Mouse (Mus musculus): Measurements from ENCODE around the gene Ephb3. TPM values are rescaled to one million over a fixed set of nuclear protein-coding genes. Genes with fewer than 3 reads are reported as not detected.

Gene Ephb3
- polyA plus RNA-seq, 1 experiment from 2014 or later: 48.7 TPM

DNA sequence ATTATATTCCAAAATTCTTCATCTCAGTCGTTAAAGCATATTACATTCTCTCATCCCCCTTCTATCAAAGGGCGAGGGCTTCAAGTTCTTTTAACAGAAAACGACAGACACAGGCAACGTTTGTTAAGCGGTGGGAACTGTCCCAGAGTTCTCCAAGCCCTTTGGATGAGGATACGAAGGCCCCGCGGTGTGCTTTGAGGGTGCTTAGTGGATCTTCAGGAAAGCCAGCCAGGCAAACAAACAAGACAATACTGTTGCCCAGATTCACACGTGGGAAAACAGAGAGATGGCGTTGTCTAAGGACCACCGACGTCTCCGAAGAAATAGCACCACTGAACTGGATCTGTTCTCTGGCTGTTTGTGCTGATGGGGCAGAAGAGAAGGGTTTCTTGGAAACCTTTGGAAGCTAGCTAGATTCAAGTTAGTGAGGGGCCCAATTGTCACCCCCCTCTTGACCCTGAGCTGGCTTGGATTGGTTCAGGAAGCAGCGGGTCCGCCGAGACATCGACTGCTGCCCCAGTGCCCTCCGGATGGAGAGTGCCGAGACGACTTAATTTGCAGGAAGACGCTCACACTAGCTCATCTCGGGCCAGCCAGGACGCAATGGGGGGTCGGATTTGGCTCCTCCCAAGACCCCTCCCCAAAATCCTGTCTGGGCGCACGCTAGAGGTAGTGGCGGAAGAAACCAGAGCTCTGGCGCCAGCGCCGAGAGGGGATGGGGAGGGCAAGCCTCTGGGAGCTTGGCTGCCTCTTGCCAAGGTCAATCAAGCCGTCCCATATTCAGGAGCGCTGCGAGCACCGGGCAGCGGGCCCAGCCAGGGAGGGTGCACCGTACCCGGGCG lies 43.5 kb downstream of the Ephb3 start:
- H3K27ac ChIP-seq: peak overlapping the region; percentile 88; the same call in 1 of the 2 replicates
- peak overlapping the region; percentile 62 for H3K9ac ChIP-seq
- ATAC-seq (ENCODE audit: low FRiP score, low read depth): 0 out of 2 replicates have a peak, but pooled peaks have one; percentile 6
- 4% methylated on average over 38 of the region's 38 CpGs for WGBS
- no peaks in the 10 kb centered on the region for H3K36me3 ChIP-seq
- H3K4me1 ChIP-seq: peaks cover 81% of the 10 kb centered on the region
- H3K4me2 ChIP-seq (replicated peaks): peak overlapping the region; percentile 90
- H3K4me3 ChIP-seq: peak overlapping the region; percentile 45
- H3K27me3 ChIP-seq: peaks cover 4% of the 10 kb centered on the region; the same call in 1 of the 2 replicates
- no peaks in the 10 kb centered on the region for H3K9me3 ChIP-seq

DNA sequence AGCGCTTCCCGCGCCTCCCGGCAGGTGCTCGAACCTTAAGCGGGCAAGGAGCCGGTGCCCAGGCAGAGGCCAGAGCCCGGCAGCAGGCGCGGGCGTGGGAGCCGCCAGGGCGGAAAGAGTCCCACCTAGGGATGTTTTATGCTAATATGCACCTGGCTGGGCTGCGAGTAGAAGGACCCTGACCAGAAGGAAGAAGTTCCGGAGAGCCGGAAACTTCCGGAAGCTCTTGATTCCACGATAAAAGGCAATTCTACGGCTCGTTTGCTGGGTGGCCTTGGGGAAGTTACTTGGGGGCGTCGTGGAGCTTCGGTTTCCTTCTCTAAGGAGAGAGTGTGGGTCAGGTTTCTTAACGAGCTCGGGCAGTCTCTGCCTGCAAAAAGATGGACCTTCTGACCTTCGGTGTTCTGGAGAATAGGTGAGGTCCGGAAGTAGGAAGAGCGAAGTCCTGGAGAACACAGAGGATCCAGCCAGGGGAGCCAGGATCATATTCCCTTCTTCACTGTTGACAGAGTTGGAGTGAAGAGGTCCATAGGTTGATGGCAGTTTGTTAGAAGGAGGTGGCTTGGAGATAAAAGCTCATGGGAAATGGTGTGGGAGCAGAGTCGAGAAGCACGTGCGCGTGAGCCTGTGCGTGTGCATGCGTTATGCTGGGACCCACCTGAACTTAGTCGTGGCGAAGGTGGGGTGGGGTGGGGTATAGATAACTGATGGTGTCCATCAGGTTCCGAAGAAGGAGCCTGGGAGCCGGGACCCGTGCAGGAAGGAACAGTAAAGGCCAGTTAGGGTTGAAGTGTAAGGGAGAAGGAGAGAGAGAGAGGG lies 44.4 kb downstream of the Ephb3 start:
- Histone ChIP-seq H3K36me3 (no peaks in the 10 kb centered on the region), H3K9ac (peak overlapping the region; percentile 62), H3K27ac (peak overlapping the region; percentile 88; the same call in 1 of the 2 replicates), H3K4me2 (replicated peaks) (peak overlapping the region; percentile 90), H3K9me3 (no peaks in the 10 kb centered on the region), H3K27me3 (peaks cover 4% of the 10 kb centered on the region; the same call in 1 of the 2 replicates), H3K4me1 (peaks cover 74% of the 10 kb centered on the region), H3K4me3 (peak overlapping the region; percentile 45)
- WGBS: 4% methylated on average over 39 of the region's 39 CpGs
- ATAC-seq (ENCODE audit: low FRiP score, low read depth): no peak

DNA sequence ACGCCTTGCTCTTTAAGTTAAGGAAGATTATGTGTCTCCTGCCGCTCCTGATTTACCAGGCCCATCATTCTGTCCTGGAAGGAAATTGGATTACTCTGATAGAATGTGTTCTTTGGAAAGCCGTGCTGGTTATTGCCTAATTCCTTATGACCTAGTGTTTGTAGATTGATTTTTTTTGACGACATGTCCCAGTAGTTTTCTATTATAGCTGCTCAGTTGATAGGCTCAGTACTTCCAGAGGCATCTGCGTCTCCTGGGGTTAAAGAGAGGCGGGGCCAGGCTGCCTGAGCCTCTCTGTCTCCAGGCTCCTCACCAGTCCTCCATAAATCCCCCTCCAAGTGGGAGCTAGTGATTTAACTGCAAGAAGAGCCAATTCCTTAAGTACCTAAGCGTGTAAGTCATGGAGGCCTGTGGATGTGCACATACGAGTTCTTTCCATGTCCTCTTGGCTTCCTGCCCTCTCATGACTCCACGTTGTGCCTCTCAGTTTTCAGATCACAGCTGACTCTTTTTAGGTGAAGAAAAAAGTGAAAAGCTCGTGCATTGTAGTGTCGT lies 47.9 kb downstream of the Ephb3 start:
- whole genome bisulfite sequencing: 30% methylated on average over 11 of the region's 11 CpGs
- ATAC-seq (ENCODE audit: low FRiP score, low read depth): peak; percentile 37; the same call in 1 of the 2 replicates
- no peak overlapping the region for H3K4me3 ChIP-seq
- H3K9ac ChIP-seq: no peak overlapping the region
- H3K36me3 ChIP-seq: no peaks in the 10 kb centered on the region
- H3K9me3 ChIP-seq: no peaks in the 10 kb centered on the region
- H3K27ac ChIP-seq: 0 out of 2 replicates have a peak overlapping the region, but pooled peaks have one; percentile 28
- H3K4me2 ChIP-seq (replicated peaks): no peak overlapping the region
- peaks cover 38% of the 10 kb centered on the region for H3K4me1 ChIP-seq
- H3K27me3 ChIP-seq: 0 out of 2 replicates have a peak, but pooled peaks cover 4% of the 10 kb centered on the region

DNA sequence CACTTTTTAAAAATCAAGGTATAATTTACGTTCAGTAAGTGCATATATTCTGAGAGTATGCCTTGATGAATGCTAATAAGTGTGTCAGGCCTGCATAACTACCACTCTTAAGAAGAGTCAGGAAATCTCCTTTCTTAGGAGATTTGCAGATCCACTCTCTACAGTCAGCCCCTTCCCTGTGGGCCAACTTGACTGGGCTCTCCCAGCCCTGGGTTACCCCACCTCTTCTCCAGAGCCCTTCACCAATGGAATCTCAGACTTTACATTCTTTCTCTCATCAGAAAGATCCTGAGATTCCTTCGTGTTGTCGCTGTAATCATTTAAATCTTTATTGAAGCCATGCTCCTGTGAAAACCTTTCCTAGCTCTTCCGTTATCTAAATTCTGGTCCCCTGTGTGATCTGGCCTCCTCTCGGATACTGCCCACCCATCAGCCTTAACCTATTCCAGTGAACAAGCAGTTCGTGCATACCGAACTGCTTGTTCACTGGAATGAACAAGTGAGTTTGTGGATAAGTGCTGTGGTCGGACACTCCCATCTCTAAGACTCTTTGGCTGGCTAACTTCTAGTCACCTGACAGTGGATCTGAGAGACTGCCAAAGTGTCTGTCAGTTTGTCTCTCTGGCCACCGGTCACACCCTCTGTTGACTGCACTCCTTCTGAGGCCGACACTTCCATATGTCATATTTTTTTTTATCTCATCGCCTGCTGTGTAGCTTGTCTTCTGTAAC lies 51.2 kb downstream of the Ephb3 start:
- Histone ChIP-seq H3K9me3 (no peaks in the 10 kb centered on the region), H3K36me3 (no peaks in the 10 kb centered on the region), H3K27ac (no peak overlapping the region), H3K4me2 (replicated peaks) (no peak overlapping the region), H3K4me3 (no peak overlapping the region), H3K4me1 (peaks cover 20% of the 10 kb centered on the region), H3K9ac (no peak overlapping the region), H3K27me3 (no peaks in the 10 kb centered on the region)
- no peak for ATAC-seq (ENCODE audit: low FRiP score, low read depth)
- WGBS: 79% methylated on average over 11 of the region's 11 CpGs

DNA sequence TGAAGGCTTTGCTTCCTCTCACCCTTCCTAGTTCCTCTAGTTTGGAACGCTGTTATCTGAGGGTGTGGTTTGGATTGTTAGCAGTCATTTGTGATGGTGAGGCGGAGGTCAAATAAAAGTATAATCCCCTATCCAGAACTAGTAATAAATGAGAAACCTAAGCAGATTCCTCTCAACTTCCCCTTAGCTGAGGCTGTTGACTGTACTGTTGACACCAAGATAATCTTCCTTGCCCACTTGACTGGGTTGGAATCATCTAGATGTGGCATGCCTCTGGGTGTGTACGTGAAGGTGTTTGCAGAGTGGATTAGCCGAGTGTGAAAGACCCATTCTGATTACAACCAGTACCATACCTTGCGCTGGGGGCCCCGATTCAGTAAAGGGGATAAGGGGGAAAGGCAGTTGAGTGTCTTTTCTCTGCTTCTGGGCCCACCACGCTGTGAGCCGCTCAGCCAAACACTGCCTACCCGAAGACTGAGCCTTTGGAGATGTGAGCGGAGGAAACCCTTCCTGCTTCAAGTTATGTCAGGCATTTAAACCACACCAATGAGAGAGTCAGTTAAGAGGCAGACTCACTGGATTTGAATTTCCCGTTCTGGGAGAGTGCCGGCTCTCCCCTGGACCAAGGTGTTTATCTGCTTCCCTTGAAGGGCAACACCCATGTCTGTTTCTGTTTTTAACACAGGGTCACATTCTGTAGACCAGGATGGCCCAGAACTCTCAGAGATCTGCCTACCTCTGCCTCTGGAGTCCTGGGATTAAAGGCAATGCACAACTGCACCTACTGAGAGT lies 52.2 kb downstream of the Ephb3 start:
- peaks cover 20% of the 10 kb centered on the region for H3K4me1 ChIP-seq
- H3K27ac ChIP-seq: no peak overlapping the region
- 89% methylated on average over 12 of the region's 12 CpGs for WGBS
- no peaks in the 10 kb centered on the region for H3K9me3 ChIP-seq
- H3K9ac ChIP-seq: no peak overlapping the region
- ATAC-seq (ENCODE audit: low FRiP score, low read depth): no peak
- no peak overlapping the region for H3K4me2 ChIP-seq (replicated peaks)
- no peaks in the 10 kb centered on the region for H3K36me3 ChIP-seq
- no peaks in the 10 kb centered on the region for H3K27me3 ChIP-seq
- H3K4me3 ChIP-seq: no peak overlapping the region

DNA sequence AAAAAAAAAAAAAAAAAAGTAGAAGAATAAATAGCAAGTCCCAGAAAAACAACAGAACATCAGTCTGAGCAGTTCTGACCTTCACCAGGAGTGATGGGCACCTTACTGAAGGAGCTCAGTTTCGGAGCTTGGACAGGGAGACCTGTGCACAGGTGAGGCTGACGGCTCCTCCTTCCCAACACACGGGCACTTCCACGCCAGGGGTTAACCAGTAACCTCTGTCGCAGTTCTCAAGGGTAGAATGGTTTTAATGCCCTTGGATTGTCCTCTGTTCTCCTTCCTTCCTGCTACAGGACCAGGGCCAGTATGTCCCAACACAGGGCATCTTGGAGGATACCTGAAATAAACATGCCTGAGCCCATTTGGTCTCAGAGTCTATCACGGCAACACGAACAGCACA lies 60.9 kb downstream of the Ephb3 start:
- no peak for ATAC-seq (ENCODE audit: low FRiP score, low read depth)
- H3K27ac ChIP-seq: no peak overlapping the region
- H3K4me3 ChIP-seq: no peak overlapping the region
- H3K27me3 ChIP-seq: no peaks in the 10 kb centered on the region
- H3K4me2 ChIP-seq (replicated peaks): no peak overlapping the region
- H3K36me3 ChIP-seq: no peaks in the 10 kb centered on the region
- 93% methylated on average over 7 of the region's 7 CpGs for WGBS
- H3K9ac ChIP-seq: no peak overlapping the region; the same call in 1 of the 2 replicates
- H3K4me1 ChIP-seq: peaks cover 14% of the 10 kb centered on the region
- no peaks in the 10 kb centered on the region for H3K9me3 ChIP-seq

DNA sequence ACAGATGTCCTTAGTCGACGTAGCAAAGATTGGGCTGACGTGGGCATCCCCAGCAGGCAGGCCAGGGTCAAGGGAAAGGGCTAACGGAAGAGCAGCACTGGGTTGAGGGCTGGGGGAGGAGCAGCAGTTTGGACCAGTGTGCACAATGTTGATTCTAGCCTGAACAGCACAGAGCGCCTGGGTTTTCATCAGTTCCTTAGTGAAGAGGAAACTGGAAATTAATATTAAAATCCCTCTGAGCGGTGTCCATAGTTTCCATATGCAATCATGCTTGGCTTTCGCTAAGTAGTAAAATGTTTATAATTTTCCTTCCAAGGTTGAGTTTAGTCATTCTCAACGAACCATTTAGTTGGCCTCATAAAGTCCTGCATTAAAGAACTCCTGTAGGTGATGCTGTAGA lies 65.2 kb downstream of the Ephb3 start:
- WGBS: 37% methylated on average over 8 of the region's 8 CpGs
- H3K9ac ChIP-seq: no peak overlapping the region
- no peak overlapping the region for H3K4me3 ChIP-seq
- H3K27me3 ChIP-seq: no peaks in the 10 kb centered on the region
- H3K9me3 ChIP-seq: no peaks in the 10 kb centered on the region
- H3K4me1 ChIP-seq: peaks cover 50% of the 10 kb centered on the region
- no peak for ATAC-seq (ENCODE audit: low FRiP score, low read depth)
- peak overlapping the region; percentile 65; the same call in 1 of the 2 replicates for H3K27ac ChIP-seq
- H3K4me2 ChIP-seq (replicated peaks): no peak overlapping the region
- H3K36me3 ChIP-seq: no peaks in the 10 kb centered on the region

DNA sequence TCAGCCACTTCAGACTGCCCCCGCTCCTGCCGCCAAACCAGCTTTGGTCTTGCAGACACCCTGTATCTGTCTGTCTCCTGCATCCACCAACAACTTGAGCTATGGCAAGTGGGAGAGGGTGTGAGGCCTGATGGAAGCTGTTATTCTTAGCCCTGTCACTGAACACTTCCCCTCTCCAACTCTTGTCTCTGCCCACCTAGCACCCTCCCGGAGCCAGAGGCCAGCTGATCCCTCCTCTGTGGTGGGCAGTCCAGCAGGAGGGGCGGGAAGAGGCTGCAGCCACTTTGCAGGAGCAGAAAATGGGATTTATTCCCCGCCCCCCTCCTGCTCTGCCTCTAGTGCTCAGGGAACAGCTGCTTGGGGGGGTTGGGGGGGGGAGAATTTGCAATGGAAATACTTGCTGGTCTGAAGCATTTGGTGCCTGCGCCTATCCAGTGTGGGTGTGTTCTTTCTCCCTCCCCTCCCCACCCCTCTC lies 67.3 kb downstream of the Ephb3 start:
- Histone ChIP-seq H3K27me3 (no peaks in the 10 kb centered on the region), H3K36me3 (no peaks in the 10 kb centered on the region), H3K9me3 (peaks cover 8% of the 10 kb centered on the region; the same call in 1 of the 2 replicates), H3K4me2 (replicated peaks) (no peak overlapping the region), H3K9ac (peak overlapping the region; percentile 25; the same call in 1 of the 2 replicates), H3K4me1 (peaks cover 56% of the 10 kb centered on the region), H3K4me3 (no peak overlapping the region), H3K27ac (no peak overlapping the region; the same call in 1 of the 2 replicates)
- WGBS: 50% methylated on average over 6 of the region's 6 CpGs
- peak; percentile 22 for ATAC-seq (ENCODE audit: low FRiP score, low read depth)

DNA sequence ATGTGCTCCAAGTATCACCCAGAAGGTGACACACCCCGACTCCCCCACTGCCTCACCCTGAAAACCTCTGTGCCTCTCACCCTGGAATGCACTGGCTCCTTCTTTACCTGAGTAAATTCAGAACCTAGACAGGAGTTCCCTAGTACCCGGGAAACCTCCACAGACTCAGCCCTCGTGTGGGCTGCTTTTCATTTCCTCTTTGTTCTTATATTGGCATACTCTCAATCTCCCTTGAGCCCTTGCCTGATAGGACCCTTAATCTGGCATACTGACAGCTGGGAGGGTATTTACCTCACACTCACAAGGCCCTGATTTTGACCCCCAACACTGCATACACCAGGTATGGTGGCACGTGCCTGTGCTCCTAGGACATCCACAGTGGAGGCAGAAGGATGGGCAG lies 68.2 kb downstream of the Ephb3 start:
- Histone ChIP-seq H3K4me2 (replicated peaks) (no peak overlapping the region), H3K36me3 (no peaks in the 10 kb centered on the region), H3K27ac (peak overlapping the region; percentile 88; the same call in 1 of the 2 replicates), H3K27me3 (no peaks in the 10 kb centered on the region), H3K4me3 (no peak overlapping the region), H3K9me3 (peaks cover 8% of the 10 kb centered on the region; the same call in 1 of the 2 replicates), H3K9ac (0 out of 2 replicates have a peak overlapping the region, but pooled peaks have one; percentile 15), H3K4me1 (peaks cover 57% of the 10 kb centered on the region)
- WGBS: 44% methylated on average over 4 of the region's 4 CpGs
- ATAC-seq (ENCODE audit: low FRiP score, low read depth): no peak
